Mouse (Mus musculus): ENCODE measurements around the gene Npepps. TPM values are rescaled to one million over a fixed set of nuclear protein-coding genes. Genes with fewer than 3 reads are reported as not detected.

Npepps gene
- polyA plus RNA-seq, 1 experiment from 2014 or later, result 138 TPM

DNA sequence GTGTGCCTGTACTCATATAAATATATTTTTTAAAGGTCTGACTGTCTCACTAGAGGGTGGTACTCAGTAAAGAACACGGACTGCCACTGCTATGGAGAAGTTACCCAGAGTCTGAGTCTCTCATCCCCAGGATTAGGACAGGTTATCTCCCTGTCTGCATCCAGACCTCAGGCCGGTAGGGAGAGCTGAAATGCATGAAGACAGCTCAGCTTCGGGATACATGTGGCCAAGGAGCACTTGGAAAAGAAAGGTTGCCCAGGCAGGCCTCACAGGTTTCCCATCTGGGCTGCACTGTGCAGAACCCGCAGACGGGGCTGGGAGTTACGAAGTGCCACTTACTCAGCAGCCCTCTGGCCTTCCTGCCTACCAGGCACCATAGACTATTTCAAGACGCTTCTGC, 123.4 kb downstream of the Npepps start:
- 85% methylated on average over 7 of the region's 7 CpGs for WGBS
- H3K36me3 ChIP-seq (replicated peaks), result peaks cover 68% of the 10 kb centered on the region
- ATAC-seq (ENCODE audit: low FRiP score), result no peak

More for the DNA sequence above, 123.4 kb downstream of the Npepps start:
- 0 out of 2 replicates have a peak, but pooled peaks cover 3% of the 10 kb centered on the region for H3K27me3 ChIP-seq
- H3K4me1 ChIP-seq, result peaks cover 11% of the 10 kb centered on the region
- H3K9me3 ChIP-seq, result no peaks in the 10 kb centered on the region
- no peak overlapping the region for H3K9ac ChIP-seq
- no peak overlapping the region for H3K4me3 ChIP-seq (replicated peaks)
- no peak overlapping the region for H3K27ac ChIP-seq
- no peak overlapping the region for H3K4me2 ChIP-seq

Other genes with a start within 250 kb of the Npepps start
- 2.3 and 3.2 TPM in 2 replicates for gene Lrrc46, start 239.2 kb downstream of the Npepps start, polyA plus RNA-seq (2016; fragmentation: Nextera tagmentation; extraction: Ambion mirVana)
- 64.0 and 65.8 TPM in 2 replicates for gene Mrpl10, start 239.1 kb downstream of the Npepps start, polyA plus RNA-seq (2016; fragmentation: Nextera tagmentation; extraction: Ambion mirVana)
- 8.2 and 8.7 TPM in 2 replicates for gene Osbpl7, start 230.0 kb downstream of the Npepps start, polyA plus RNA-seq (2016; fragmentation: Nextera tagmentation; extraction: Ambion mirVana)
- gene Tbx21, start 165.3 kb downstream of the Npepps start, polyA plus RNA-seq (2016; fragmentation: Nextera tagmentation; extraction: Ambion mirVana), result 0.19 and 0.33 TPM in 2 replicates
- 5.7 and 6.5 TPM in 2 replicates for gene Tbkbp1, start 129.1 kb downstream of the Npepps start, polyA plus RNA-seq (2016; fragmentation: Nextera tagmentation; extraction: Ambion mirVana)
- 71.3 and 73.9 TPM in 2 replicates for gene Kpnb1, start 92.8 kb downstream of the Npepps start, polyA plus RNA-seq (2016; fragmentation: Nextera tagmentation; extraction: Ambion mirVana)
- 51.3 and 53.3 TPM in 2 replicates for gene Mrpl45, start 35.1 kb upstream of the Npepps start, polyA plus RNA-seq (2016; fragmentation: Nextera tagmentation; extraction: Ambion mirVana)
- gene Gpr179, start 71.4 kb upstream of the Npepps start, polyA plus RNA-seq (2016; fragmentation: Nextera tagmentation; extraction: Ambion mirVana), result 0.11 and 0.22 TPM in 2 replicates
- gene Socs7, start 81.9 kb upstream of the Npepps start, polyA plus RNA-seq (2016; fragmentation: Nextera tagmentation; extraction: Ambion mirVana), result 7.9 and 8.0 TPM in 2 replicates
- gene Arhgap23, start 134.9 kb upstream of the Npepps start, polyA plus RNA-seq (2016; fragmentation: Nextera tagmentation; extraction: Ambion mirVana), result 4.2 and 5.1 TPM in 2 replicates
- gene 4933428G20Rik, start 219.7 kb upstream of the Npepps start, polyA plus RNA-seq (2016; fragmentation: Nextera tagmentation; extraction: Ambion mirVana), result 0.50 and 0.79 TPM in 2 replicates

Measured in forebrain, embryonic 12.5 days (tissue).